Mouse (Mus musculus) liver, embryonic 14.5 days (tissue): ENCODE results near the gene Cpt1b. TPM values are rescaled to one million over a fixed set of nuclear protein-coding genes. Genes with fewer than 3 reads are reported as not detected.

Source experiments
- ATAC-seq: fragments of 200-750 bp; cut with Nextera tagmentation; 2 replicates; pipeline ENCODE4 v1.8.0; 2017; ENCODE audit warnings: moderate number of reproducible peaks, mild to moderate bottlenecking, moderate library complexity; ENCODE audit not compliant: insufficient read depth
- DNase-seq, 3 experiments: peaks; one replicate each; pipeline ENCODE4 v3.0.0-alpha.2; 2012 to 2013; ENCODE audit warnings: low read depth in 3 of 3, low spot score in 3 of 3
- H3K27ac ChIP-seq: fragments of 300-500 bp; sonication (generic); 2 replicates; pipeline ENCODE4 v1.5.1; 2014; ENCODE audit warnings: moderate library complexity, mild to moderate bottlenecking, control low read depth, inconsistent platforms
- H3K27me3 ChIP-seq: fragments of 300-500 bp; sonication (generic); 2 replicates; pipeline ENCODE4 v1.6.1; 2014; ENCODE audit warnings: mild to moderate bottlenecking, low read length, moderate library complexity; ENCODE audit not compliant: control insufficient read depth, insufficient read depth
- H3K36me3 ChIP-seq: fragments of 300-500 bp; sonication (generic); replicated peaks from 2 replicates; pipeline ENCODE4 v1.6.1; 2014; ENCODE audit warnings: low read depth; ENCODE audit not compliant: control insufficient read depth, insufficient read depth
- H3K4me1 ChIP-seq, 2 experiments: fragments of 200-500 bp in 1 of 2; fragments of 300-500 bp in 1 of 2; sonication (generic) in 1 of 2; replicated peaks; 2 replicates each; pipeline ENCODE4 v1.6.1; 2012 to 2014; ENCODE audit warnings: antibody characterized with exemption in 1 of 2, inconsistent platforms in 1 of 2, low read length in 1 of 2; ENCODE audit not compliant: control insufficient read depth in 2 of 2, insufficient read depth in 2 of 2
- H3K4me2 ChIP-seq: fragments of 300-500 bp; sonication (generic); 2 replicates; pipeline ENCODE4 v1.6.1; 2014; ENCODE audit warnings: low read depth, mild to moderate bottlenecking, control low read depth, moderate library complexity
- H3K4me3 ChIP-seq, 2 experiments: fragments of 200-500 bp in 1 of 2; fragments of 300-500 bp in 1 of 2; sonication (generic) in 1 of 2; 2 replicates each; pipeline ENCODE4 v1.5.1; 2012 to 2014; ENCODE audit warnings: low read depth in 2 of 2, low read length in 2 of 2, mild to moderate bottlenecking in 2 of 2, control low read depth in 1 of 2, inconsistent platforms in 1 of 2, moderate library complexity in 1 of 2; ENCODE audit not compliant: insufficient read depth in 1 of 2
- H3K9ac ChIP-seq: fragments of 300-500 bp; sonication (generic); replicated peaks from 2 replicates; pipeline ENCODE4 v1.6.1; 2014; ENCODE audit warnings: mild to moderate bottlenecking, control low read depth, moderate library complexity
- H3K9me3 ChIP-seq: fragments of 300-500 bp; sonication (generic); 2 replicates; pipeline ENCODE4 v1.6.1; 2016; ENCODE audit warnings: low read length, mixed read lengths; ENCODE audit not compliant: control insufficient read depth
- CTCF ChIP-seq: IDR thresholded peaks from 2 replicates; pipeline ENCODE4 v1.5.1; 2016; ENCODE audit warnings: antibody characterized with exemption, low read depth, control low read depth
- EP300 ChIP-seq: IDR thresholded peaks from 2 replicates; pipeline ENCODE4 v1.6.1; 2016; ENCODE audit warnings: antibody characterized with exemption, low read depth
- WGBS: fragments of 180-500 bp; shearing (Covaris S2); extraction: QIAGEN DNeasy Blood & Tissue Kit; methylation state at CpG from one replicate; pipeline ENCODE4 v1.1.7; 2014; ENCODE audit not compliant: insufficient replicate concordance; 5-methylcytosine and 5-hydroxymethylcytosine counted together
- polyA plus RNA-seq, 2 experiments: library from polyadenylated mRNA; depleted of rRNA in 1 of 2; stranded (reverse) in 1 of 2; unstranded in 1 of 2; fragments of >200 nt; fragmentation: Nextera tagmentation in 1 of 2; extraction: Ambion mirVana in 1 of 2; gene quantifications; 2 replicates each; pipeline versions ENCODE4 v1.2.1 to v1.2.3; 2012 to 2014

The Cpt1b gene
- polyA plus RNA-seq, 2 experiments, result 1.5 to 2.1 TPM

DNA sequence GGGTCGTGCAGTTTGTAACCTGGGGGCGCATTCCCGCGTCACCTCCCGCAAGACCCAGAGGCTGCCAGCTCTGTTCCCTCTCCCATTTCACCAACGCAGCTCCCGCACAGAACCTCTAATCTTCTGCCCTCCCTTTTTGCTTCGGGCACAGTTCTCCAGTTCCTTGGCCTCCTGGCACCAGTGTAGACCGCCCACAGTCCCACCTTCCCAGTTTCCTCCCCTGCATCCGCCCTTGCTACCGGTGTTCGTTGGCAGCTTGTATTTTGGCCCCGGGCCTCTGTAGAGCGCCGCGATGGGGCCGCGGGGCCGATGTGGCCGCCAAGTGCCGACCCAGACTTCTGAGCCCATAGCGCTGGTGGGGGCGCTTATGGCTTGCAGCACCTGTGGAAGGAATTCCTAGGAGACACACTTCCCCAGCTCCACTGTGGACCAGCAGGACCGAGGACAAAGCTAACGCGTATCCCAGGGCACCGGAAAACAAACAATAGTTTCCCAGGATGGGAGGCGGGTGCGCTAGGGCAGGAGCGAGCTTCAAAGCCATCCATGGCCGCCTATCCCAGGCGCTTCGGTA lies 46.7 kb downstream of the Cpt1b start, which contains the start of gene Odf3b:
TSS of gene Odf3b (minus strand) at position 452 of the 571 bp plus-strand sequence.
- ATAC-seq, result peak; percentile 20; the same call in 1 of the 2 replicates
- peak within 1 kb of the TSS; percentile 24 for H3K9ac ChIP-seq
- H3K4me1 ChIP-seq, result peaks cover 0 to 2% of the 10 kb centered on the region in 2 experiments; a peak in 1 of 4 replicates
- 1% methylated on average over 33 of the region's 33 CpGs for WGBS
- peaks cover 31% of the 10 kb centered on the region for H3K27me3 ChIP-seq
- H3K36me3 ChIP-seq, result no peaks in the 10 kb centered on the region
- no peak for DNase-seq
- H3K4me2 ChIP-seq, result peak within 1 kb of the TSS; percentile 71
- H3K9me3 ChIP-seq, result no peaks in the 10 kb centered on the region
- TF ChIP-seq EP300 (no peak), CTCF (no peak)
- no peak within 1 kb of the TSS for H3K27ac ChIP-seq
- peak within 1 kb of the TSS; percentile 23 to 45 for H3K4me3 ChIP-seq

GRCm38 (mm10) chr15:89377938-89378828 lies 47.5 kb downstream of the Cpt1b start:
- TF ChIP-seq CTCF (no peak), EP300 (no peak)
- H3K4me3 ChIP-seq, result peak overlapping the region; percentile 23 to 45; a peak in 3 of 4 replicates
- no peak for DNase-seq
- H3K27ac ChIP-seq, result no peak overlapping the region
- WGBS, result 19% methylated on average over 46 of the region's 46 CpGs
- ATAC-seq, result no peak
- H3K4me2 ChIP-seq, result peak overlapping the region; percentile 71
- peaks cover 31% of the 10 kb centered on the region for H3K27me3 ChIP-seq
- H3K9me3 ChIP-seq, result no peaks in the 10 kb centered on the region
- no peaks in the 10 kb centered on the region for H3K36me3 ChIP-seq
- H3K4me1 ChIP-seq, result peaks cover 0 to 2% of the 10 kb centered on the region in 2 experiments; a peak in 1 of 4 replicates
- H3K9ac ChIP-seq, result no peak overlapping the region; the same call in 1 of the 2 replicates

- peaks cover 31% of the 10 kb centered on the region for H3K27me3 ChIP-seq
- H3K4me3 ChIP-seq, result no peak overlapping the region
- 11% methylated on average over 18 of the region's 18 CpGs for WGBS
- no peak overlapping the region; the same call in 1 of the 2 replicates for H3K4me2 ChIP-seq
- H3K36me3 ChIP-seq, result peaks cover 2% of the 10 kb centered on the region
- H3K27ac ChIP-seq, result no peak overlapping the region
- DNase-seq (no peak), ATAC-seq (no peak)
- TF ChIP-seq EP300 (no peak), CTCF (no peak)
- H3K9ac ChIP-seq, result no peak overlapping the region
- peaks cover 0 to 4% of the 10 kb centered on the region in 2 experiments; a peak in 1 of 4 replicates for H3K4me1 ChIP-seq
- no peaks in the 10 kb centered on the region for H3K9me3 ChIP-seq
Observed at GRCm38 (mm10) chr15:89377362-89377761, 48.3 kb downstream of the Cpt1b start.

GRCm38 (mm10) chr15:89376957-89377356 lies 48.7 kb downstream of the Cpt1b start, which contains the start of gene Tymp:
Gene Tymp (minus strand): TSS chr15:89377039.
- TF ChIP-seq CTCF (no peak), EP300 (no peak)
- peaks cover 31% of the 10 kb centered on the region for H3K27me3 ChIP-seq
- no peak within 1 kb of the TSS; the same call in 1 of the 2 replicates for H3K4me2 ChIP-seq
- H3K4me1 ChIP-seq, result peaks cover 0 to 4% of the 10 kb centered on the region in 2 experiments; a peak in 1 of 4 replicates
- ATAC-seq, result no peak
- H3K9me3 ChIP-seq, result no peaks in the 10 kb centered on the region
- no peak for DNase-seq
- 41% methylated on average over 16 of the region's 16 CpGs for WGBS
- H3K36me3 ChIP-seq, result peaks cover 6% of the 10 kb centered on the region
- H3K4me3 ChIP-seq, result no peak within 1 kb of the TSS
- H3K27ac ChIP-seq, result no peak within 1 kb of the TSS
- no peak within 1 kb of the TSS for H3K9ac ChIP-seq

GRCm38 (mm10) chr15:89376040-89376439 lies 49.6 kb downstream of the Cpt1b start:
- H3K9ac ChIP-seq, result no peak overlapping the region
- H3K9me3 ChIP-seq, result no peaks in the 10 kb centered on the region
- H3K4me2 ChIP-seq, result no peak overlapping the region
- DNase-seq (no peak), ATAC-seq (no peak)
- peaks cover 0 to 4% of the 10 kb centered on the region in 2 experiments; a peak in 1 of 4 replicates for H3K4me1 ChIP-seq
- H3K36me3 ChIP-seq, result peaks cover 16% of the 10 kb centered on the region
- no peak overlapping the region for H3K27ac ChIP-seq
- H3K4me3 ChIP-seq, result no peak overlapping the region
- peaks cover 31% of the 10 kb centered on the region for H3K27me3 ChIP-seq
- TF ChIP-seq EP300 (no peak), CTCF (no peak)
- WGBS, result 71% methylated on average over 7 of the region's 7 CpGs
